Mouse (Mus musculus) forebrain, embryonic 14.5 days (tissue): ENCODE measurements at regions not wholly inside any gene's neighbourhood (a gene's known extent, or its start where the extent isn't known, plus 50 kb on each side); places are given as distances from the start of the nearest gene placed in this dataset.

Experiments used
- ATAC-seq: fragments of 200-750 bp; cut with Nextera tagmentation; 2 replicates; pipeline ENCODE4 v1.8.0; 2017; ENCODE audit warnings: mild to moderate bottlenecking, moderate library complexity
- DNase-seq: peaks from one replicate; pipeline ENCODE4 v3.0.0-alpha.2; 2015; ENCODE audit warnings: low spot score
- H3K27ac ChIP-seq: fragments of 300-500 bp; sonication (generic); 2 replicates; pipeline ENCODE4 v1.5.1; 2014; ENCODE audit warnings: low read depth, mild to moderate bottlenecking, control low read depth, low read length, moderate library complexity
- H3K27me3 ChIP-seq: fragments of 300-500 bp; sonication (generic); replicated peaks from 2 replicates; pipeline ENCODE4 v1.6.1; 2014; ENCODE audit warnings: low read length, control low read depth, mixed read lengths; ENCODE audit not compliant: control insufficient read depth, insufficient read depth
- H3K36me3 ChIP-seq: fragments of 300-500 bp; sonication (generic); 2 replicates; pipeline ENCODE4 v1.6.1; 2014; ENCODE audit warnings: low read length, control low read depth; ENCODE audit not compliant: control insufficient read depth, insufficient read depth
- H3K4me1 ChIP-seq: fragments of 300-500 bp; sonication (generic); 2 replicates; pipeline ENCODE4 v1.6.1; 2014; ENCODE audit warnings: antibody characterized with exemption, low read length, control low read depth; ENCODE audit not compliant: control insufficient read depth, insufficient read depth
- H3K4me2 ChIP-seq: fragments of 300-500 bp; sonication (generic); 2 replicates; pipeline ENCODE4 v1.6.1; 2014; ENCODE audit warnings: mild to moderate bottlenecking, control low read depth, low read length
- H3K4me3 ChIP-seq: fragments of 300-500 bp; sonication (generic); 2 replicates; pipeline ENCODE4 v1.5.1; 2014; ENCODE audit warnings: low read depth, low read length, control low read depth
- H3K9ac ChIP-seq: fragments of 300-500 bp; sonication (generic); 2 replicates; pipeline ENCODE4 v1.6.1; 2014; ENCODE audit warnings: mild to moderate bottlenecking, low read length, control low read depth, moderate library complexity
- H3K9me3 ChIP-seq: fragments of 300-500 bp; sonication (generic); replicated peaks from 2 replicates; pipeline ENCODE4 v1.6.1; 2016; ENCODE audit warnings: low read length, control low read depth, mixed read lengths; ENCODE audit not compliant: control insufficient read depth
- WGBS: fragments of 180-500 bp; shearing (Covaris S2); extraction: QIAGEN DNeasy Blood & Tissue Kit; methylation state at CpG from one replicate; pipeline ENCODE4 v1.1.7; 2014; 5-methylcytosine and 5-hydroxymethylcytosine counted together

- no peak overlapping the region for H3K4me3 ChIP-seq
- H3K4me1 ChIP-seq, result peaks cover 5% of the 10 kb centered on the region; the same call in 1 of the 2 replicates
- H3K27ac ChIP-seq, result no peak overlapping the region
- no peaks in the 10 kb centered on the region for H3K36me3 ChIP-seq
- ATAC-seq (peak; percentile 42), DNase-seq (no peak)
- WGBS, result 16% methylated on average over 4 of the region's 4 CpGs
- no peaks in the 10 kb centered on the region for H3K9me3 ChIP-seq
- H3K27me3 ChIP-seq, result no peaks in the 10 kb centered on the region
- H3K9ac ChIP-seq, result no peak overlapping the region
- H3K4me2 ChIP-seq, result no peak overlapping the region
Observed at GRCm38 (mm10) chr12:7457544-7457943, 519.9 kb upstream of the Apob start.

GRCm38 (mm10) chr12:7464947-7465346 lies 512.5 kb upstream of the Apob start:
- WGBS, result 0% methylated on average over 1 of the region's 1 CpGs
- Histone ChIP-seq H3K27me3 (no peaks in the 10 kb centered on the region), H3K36me3 (no peaks in the 10 kb centered on the region), H3K4me1 (no peaks in the 10 kb centered on the region), H3K27ac (no peak overlapping the region), H3K4me2 (no peak overlapping the region), H3K9ac (no peak overlapping the region), H3K9me3 (no peaks in the 10 kb centered on the region), H3K4me3 (no peak overlapping the region)
- no peak; the same call in 1 of the 2 replicates for ATAC-seq
- peak; percentile 61 for DNase-seq

GRCm38 (mm10) chr12:7512579-7513248 lies 464.7 kb upstream of the Apob start:
- Histone ChIP-seq H3K4me2 (no peak overlapping the region), H3K27me3 (no peaks in the 10 kb centered on the region), H3K4me1 (no peaks in the 10 kb centered on the region), H3K4me3 (no peak overlapping the region), H3K27ac (no peak overlapping the region), H3K36me3 (no peaks in the 10 kb centered on the region), H3K9ac (no peak overlapping the region), H3K9me3 (no peaks in the 10 kb centered on the region)
- WGBS, result 70% methylated on average over 12 of the region's 12 CpGs
- peak; percentile 31 for DNase-seq
- peak; percentile 85 for ATAC-seq

GRCm38 (mm10) chr12:7537389-7537788 lies 440.1 kb upstream of the Apob start:
- DNase-seq (no peak), ATAC-seq (no peak)
- Histone ChIP-seq H3K9me3 (no peaks in the 10 kb centered on the region), H3K4me3 (no peak overlapping the region), H3K9ac (no peak overlapping the region), H3K36me3 (no peaks in the 10 kb centered on the region), H3K4me2 (no peak overlapping the region), H3K27me3 (no peaks in the 10 kb centered on the region), H3K27ac (no peak overlapping the region), H3K4me1 (no peaks in the 10 kb centered on the region)

GRCm38 (mm10) chr12:7543281-7543981 lies 434.0 kb upstream of the Apob start:
- no peak overlapping the region for H3K9ac ChIP-seq
- no peak overlapping the region for H3K4me2 ChIP-seq
- H3K27ac ChIP-seq, result no peak overlapping the region
- ATAC-seq (no peak), DNase-seq (peak; percentile 78)
- H3K4me1 ChIP-seq, result no peaks in the 10 kb centered on the region
- whole genome bisulfite sequencing, result 54% methylated on average over 8 of the region's 8 CpGs
- no peaks in the 10 kb centered on the region for H3K36me3 ChIP-seq
- no peaks in the 10 kb centered on the region for H3K9me3 ChIP-seq
- H3K4me3 ChIP-seq, result no peak overlapping the region
- H3K27me3 ChIP-seq, result no peaks in the 10 kb centered on the region

- H3K36me3 ChIP-seq, result no peaks in the 10 kb centered on the region
- H3K4me1 ChIP-seq, result no peaks in the 10 kb centered on the region
- no peak overlapping the region for H3K9ac ChIP-seq
- no peak for ATAC-seq
- no peaks in the 10 kb centered on the region for H3K27me3 ChIP-seq
- no peak overlapping the region for H3K4me3 ChIP-seq
- DNase-seq, result no peak
- no peak overlapping the region for H3K27ac ChIP-seq
- H3K9me3 ChIP-seq, result no peaks in the 10 kb centered on the region
- H3K4me2 ChIP-seq, result no peak overlapping the region
- 83% methylated on average over 1 of the region's 1 CpGs for WGBS
Observed at GRCm38 (mm10) chr12:7548759-7549158, 428.7 kb upstream of the Apob start.

- Histone ChIP-seq H3K9ac (no peak overlapping the region), H3K27me3 (no peaks in the 10 kb centered on the region), H3K4me3 (no peak overlapping the region), H3K9me3 (no peaks in the 10 kb centered on the region), H3K4me1 (no peaks in the 10 kb centered on the region), H3K27ac (no peak overlapping the region), H3K36me3 (no peaks in the 10 kb centered on the region), H3K4me2 (no peak overlapping the region)
- DNase-seq (no peak), ATAC-seq (no peak)
- WGBS, result 74% methylated on average over 1 of the region's 1 CpGs
Observed at GRCm38 (mm10) chr12:7560245-7560644, 417.2 kb upstream of the Apob start.

GRCm38 (mm10) chr12:7576081-7576480 lies 401.4 kb upstream of the Apob start:
- Histone ChIP-seq H3K9ac (no peak overlapping the region), H3K9me3 (no peaks in the 10 kb centered on the region), H3K27me3 (no peaks in the 10 kb centered on the region), H3K4me3 (no peak overlapping the region), H3K27ac (no peak overlapping the region), H3K4me1 (no peaks in the 10 kb centered on the region), H3K4me2 (no peak overlapping the region), H3K36me3 (no peaks in the 10 kb centered on the region)
- no peak for DNase-seq
- WGBS, result 92% methylated on average over 2 of the region's 2 CpGs
- ATAC-seq, result no peak

GRCm38 (mm10) chr12:7587501-7587900 lies 389.9 kb upstream of the Apob start:
- no peaks in the 10 kb centered on the region for H3K27me3 ChIP-seq
- H3K4me1 ChIP-seq, result no peaks in the 10 kb centered on the region
- H3K36me3 ChIP-seq, result no peaks in the 10 kb centered on the region
- no peaks in the 10 kb centered on the region for H3K9me3 ChIP-seq
- no peak overlapping the region for H3K27ac ChIP-seq
- no peak for ATAC-seq
- DNase-seq, result no peak
- H3K4me2 ChIP-seq, result no peak overlapping the region
- H3K4me3 ChIP-seq, result no peak overlapping the region
- H3K9ac ChIP-seq, result no peak overlapping the region
